Mouse (Mus musculus) heart, embryonic 13.5 days (tissue): ENCODE data around the gene Cfap65. TPM values are rescaled to one million over a fixed set of nuclear protein-coding genes. Genes with fewer than 3 reads are reported as not detected.
A peak's percentile ranks its signal among the peaks of the same experiment; 100 is the strongest.

Experiments used
- ATAC-seq: fragments of 200-750 bp; cut with Nextera tagmentation; 2 replicates; pipeline ENCODE4 v1.8.0; 2017; ENCODE audit warnings: moderate TSS enrichment; ENCODE audit not compliant: insufficient number of reproducible peaks, low FRiP score, low TSS enrichment; ENCODE audit errors: extremely low read depth
- H3K27ac ChIP-seq: fragments of 300-500 bp; sonication (generic); replicated peaks from 2 replicates; pipeline ENCODE4 v1.5.1; 2015; ENCODE audit warnings: moderate library complexity, mild to moderate bottlenecking, inconsistent platforms
- H3K27me3 ChIP-seq: fragments of 300-500 bp; sonication (generic); replicated peaks from 2 replicates; pipeline ENCODE4 v1.6.1; 2015; ENCODE audit warnings: mild to moderate bottlenecking, inconsistent platforms
- H3K36me3 ChIP-seq: fragments of 300-500 bp; sonication (generic); 2 replicates; pipeline ENCODE4 v1.6.1; 2015; ENCODE audit warnings: mild to moderate bottlenecking, inconsistent platforms
- H3K4me1 ChIP-seq: fragments of 300-500 bp; sonication (generic); 2 replicates; pipeline ENCODE4 v1.6.1; 2015; ENCODE audit warnings: inconsistent platforms
- H3K4me2 ChIP-seq: fragments of 300-500 bp; sonication (generic); 2 replicates; pipeline ENCODE4 v1.6.1; 2015; ENCODE audit warnings: inconsistent platforms, mild to moderate bottlenecking, moderate library complexity
- H3K4me3 ChIP-seq: fragments of 300-500 bp; sonication (generic); 2 replicates; pipeline ENCODE4 v1.5.1; 2015; ENCODE audit warnings: moderate library complexity, mild to moderate bottlenecking, inconsistent platforms
- H3K9ac ChIP-seq: fragments of 300-500 bp; sonication (generic); 2 replicates; pipeline ENCODE4 v1.6.1; 2015; ENCODE audit warnings: inconsistent platforms, mild to moderate bottlenecking, moderate library complexity
- H3K9me3 ChIP-seq: fragments of 300-500 bp; sonication (generic); 2 replicates; pipeline ENCODE4 v1.6.1; 2016; ENCODE audit warnings: inconsistent platforms
- WGBS: fragments of 180-500 bp; shearing (Covaris S2); methylation state at CpG from one replicate; pipeline ENCODE4 v1.1.7; 2015; ENCODE audit warnings: mixed read lengths; 5-methylcytosine and 5-hydroxymethylcytosine counted together
- microRNA counts: library from miRNA; unstranded; fragments of <30 nt; microRNA quantifications from one replicate; lab custom pipeline; 2016
- microRNA-seq: library from miRNA; unstranded; fragments of <30 nt; microRNA quantifications from one replicate; pipeline ENCODE4, GENCODE M21; 2016
- polyA plus RNA-seq: library from polyadenylated mRNA; unstranded; fragments of >200 nt; fragmentation: Nextera tagmentation; extraction: Ambion mirVana; gene quantifications from 2 replicates; pipeline ENCODE4 v1.2.1, GENCODE M21; 2015

Gene Cfap65
- polyA plus RNA-seq, 1 experiment from 2014 or later, result not detected

DNA sequence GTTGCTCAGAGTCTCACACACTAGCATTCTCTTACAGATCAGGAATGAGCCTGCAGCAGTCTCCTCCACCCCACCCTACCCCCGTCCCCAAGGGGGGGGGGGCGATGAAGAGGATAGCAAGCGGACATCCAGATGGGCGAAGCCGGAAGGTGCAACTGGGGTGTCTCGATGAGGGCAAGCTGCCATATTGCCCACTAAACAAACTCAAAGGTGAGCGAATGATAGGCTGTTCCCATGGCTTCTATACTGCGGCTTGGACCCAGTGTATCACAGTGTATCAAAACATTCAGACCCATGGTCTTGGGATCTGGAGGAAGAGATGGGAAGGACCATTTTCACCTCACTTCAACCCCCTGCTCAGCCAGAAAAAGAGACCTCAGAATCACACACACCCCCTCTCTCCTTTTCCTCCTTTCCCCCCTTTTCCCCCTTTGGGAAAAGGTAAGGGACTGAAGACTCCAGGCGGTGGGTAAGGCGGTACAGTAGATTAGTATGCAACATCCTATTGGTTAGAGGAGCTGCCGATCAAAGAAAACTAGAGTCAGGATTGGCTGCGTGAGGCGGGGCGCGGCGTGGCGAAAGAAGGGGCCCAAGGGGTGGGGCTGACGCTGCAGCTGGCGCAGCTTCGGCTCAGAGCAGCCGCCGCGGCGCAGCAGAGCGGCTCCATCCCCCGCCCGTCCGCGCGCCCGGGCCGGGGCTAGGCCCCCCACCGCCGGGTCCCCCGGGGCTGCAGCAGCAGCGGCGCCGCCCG is 80.9 kb downstream of the Cfap65 start, which contains the start of gene Cdk5r2:
Cdk5r2 (plus strand) TSS at position 629 of the 751 bp plus-strand sequence.
- Histone ChIP-seq H3K36me3 (no peaks in the 10 kb centered on the region), H3K9ac (peak within 1 kb of the TSS; percentile 62), H3K9me3 (no peaks in the 10 kb centered on the region), H3K27me3 (peaks cover 100% of the 10 kb centered on the region), H3K4me2 (peak within 1 kb of the TSS; percentile 95), H3K4me1 (peaks cover 35% of the 10 kb centered on the region), H3K4me3 (peak within 1 kb of the TSS; percentile 66), H3K27ac (no peak within 1 kb of the TSS)
- 3% methylated on average over 21 of the region's 39 CpGs for WGBS
- peak; percentile 44; the same call in 1 of the 2 replicates for ATAC-seq

MicroRNAs within 50 kb of the gene (microRNA counts, 519-probe panel; counts per million panel counts)
- 209 counts per million, percentile 61 among the panel's probes with 10 or more counts for microRNA mmu-miR-375 (lab: Ali Mortazavi, UCI)

Small RNA genes within 50 kb of the gene (microRNA-seq; reads per million reads assigned to microRNA genes)
- gene Mir375, result 580 reads per million, percentile 75 among the genes with 10 or more reads in this experiment

Other genes with a start within 250 kb of the Cfap65 start
- 11.1 and 11.3 TPM in 2 replicates for gene Cyp27a1, start 222.0 kb downstream of the Cfap65 start, polyA plus RNA-seq
- gene Prkag3, start 186.4 kb downstream of the Cfap65 start, polyA plus RNA-seq, result 4.2 and 7.2 TPM in 2 replicates
- 0.31 and 0.36 TPM in 2 replicates for gene Wnt6, start 163.7 kb downstream of the Cfap65 start, polyA plus RNA-seq
- gene Wnt10a, start 144.1 kb downstream of the Cfap65 start, polyA plus RNA-seq, result not detected in 2 replicates
- not detected in 2 replicates for gene Cdk5r2, start 80.7 kb downstream of the Cfap65 start, polyA plus RNA-seq
- gene Fev, start 50.2 kb downstream of the Cfap65 start, polyA plus RNA-seq, result 0.90 and 1.4 TPM in 2 replicates
- gene Cryba2, start 42.5 kb downstream of the Cfap65 start, polyA plus RNA-seq, result not detected in 2 replicates
- 0.05 and 0.31 TPM in 2 replicates for gene Ihh, start 16.1 kb upstream of the Cfap65 start, polyA plus RNA-seq
- 7.6 and 7.9 TPM in 2 replicates for gene Nhej1, start 189.6 kb upstream of the Cfap65 start, polyA plus RNA-seq
- gene Slc23a3, start 198.3 kb upstream of the Cfap65 start, polyA plus RNA-seq, result 0.41 and 1.0 TPM in 2 replicates
- 36.2 and 39.1 TPM in 2 replicates for gene Cnppd1, start 207.1 kb upstream of the Cfap65 start, polyA plus RNA-seq
- gene Retreg2, start 207.2 kb upstream of the Cfap65 start, polyA plus RNA-seq, result 35.2 and 35.9 TPM in 2 replicates
- 27.2 and 31.7 TPM in 2 replicates for gene Zfand2b, start 233.0 kb upstream of the Cfap65 start, polyA plus RNA-seq
- gene Abcb6, start 244.8 kb upstream of the Cfap65 start, polyA plus RNA-seq, result 14.8 and 17.6 TPM in 2 replicates